Mouse (Mus musculus) olfactory bulb, adult 2 months (tissue): ENCODE results near the gene Pou3f3. TPM values are rescaled to one million over a fixed set of nuclear protein-coding genes. Genes with fewer than 3 reads are reported as not detected.

Experiments used
- H3K27ac ChIP-seq: fragments of 200-500 bp; 2 replicates; pipeline ENCODE4 v1.5.1; 2012; ENCODE audit warnings: low read depth, low read length; ENCODE audit not compliant: insufficient read depth
- H3K4me1 ChIP-seq: fragments of 200-500 bp; 2 replicates; pipeline ENCODE4 v1.6.1; 2012; ENCODE audit warnings: low read length; ENCODE audit not compliant: control insufficient read depth, insufficient read depth
- H3K4me3 ChIP-seq: fragments of 200-500 bp; 2 replicates; pipeline ENCODE4 v1.5.1; 2012; ENCODE audit warnings: mild to moderate bottlenecking, low read depth, low read length, moderate library complexity; ENCODE audit not compliant: insufficient read depth
- CTCF ChIP-seq: fragments of 200-500 bp; IDR thresholded peaks from 2 replicates; pipeline ENCODE4 v1.5.1; 2012; ENCODE audit warnings: low read depth, mild to moderate bottlenecking, low read length, moderate library complexity; ENCODE audit not compliant: insufficient read depth
- POLR2A ChIP-seq: fragments of 200-500 bp; IDR thresholded peaks from 2 replicates; pipeline ENCODE4 v1.6.1; 2012; ENCODE audit warnings: mild to moderate bottlenecking, low read depth, low read length, moderate library complexity; ENCODE audit not compliant: insufficient read depth
- WGBS: fragments of 180-500 bp; shearing (Covaris S2); methylation state at CpG from one replicate; pipeline ENCODE4 v1.1.7; 2018; 5-methylcytosine and 5-hydroxymethylcytosine counted together
- polyA plus RNA-seq: library from polyadenylated mRNA; stranded (reverse); fragments of >200 nt; gene quantifications from 2 replicates; pipeline ENCODE4 v1.2.4, GENCODE M21; 2012; ENCODE audit warnings: low replicate concordance; ENCODE audit not compliant: missing spikeins, insufficient read depth, insufficient read length

Gene Pou3f3
- polyA plus RNA-seq, 1 experiment = not detected

DNA sequence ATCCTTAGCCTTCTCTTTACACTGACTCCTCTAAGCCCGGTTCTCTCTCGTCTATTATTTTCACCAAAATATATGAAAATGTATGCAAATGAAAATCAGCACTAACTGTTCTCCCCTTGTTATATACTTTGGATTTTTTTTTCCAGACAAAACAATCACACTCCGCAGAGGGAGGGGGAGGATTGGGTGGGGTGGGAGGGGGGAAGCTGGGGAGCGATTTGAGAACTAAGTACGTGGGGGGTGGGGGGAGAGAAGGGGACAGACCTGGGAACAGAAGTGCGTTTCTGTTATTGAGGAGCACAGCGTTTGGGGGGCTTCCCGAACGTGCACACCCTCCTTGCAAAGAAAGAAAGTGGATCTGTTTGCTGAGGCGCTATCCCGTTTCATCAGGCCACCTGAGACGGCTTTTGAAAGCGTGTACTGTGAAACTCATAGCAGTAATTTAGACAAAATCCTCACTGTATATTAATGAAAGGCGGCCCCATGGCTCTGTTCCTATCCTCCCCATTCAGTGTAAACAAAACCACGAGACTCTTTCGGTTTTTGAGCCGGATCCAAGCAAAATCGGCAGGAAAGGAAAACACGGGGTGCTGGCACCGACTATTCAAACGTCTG lies 2.4 kb upstream of the Pou3f3 start:
- 28% methylated on average over 21 of the region's 21 CpGs for WGBS

DNA sequence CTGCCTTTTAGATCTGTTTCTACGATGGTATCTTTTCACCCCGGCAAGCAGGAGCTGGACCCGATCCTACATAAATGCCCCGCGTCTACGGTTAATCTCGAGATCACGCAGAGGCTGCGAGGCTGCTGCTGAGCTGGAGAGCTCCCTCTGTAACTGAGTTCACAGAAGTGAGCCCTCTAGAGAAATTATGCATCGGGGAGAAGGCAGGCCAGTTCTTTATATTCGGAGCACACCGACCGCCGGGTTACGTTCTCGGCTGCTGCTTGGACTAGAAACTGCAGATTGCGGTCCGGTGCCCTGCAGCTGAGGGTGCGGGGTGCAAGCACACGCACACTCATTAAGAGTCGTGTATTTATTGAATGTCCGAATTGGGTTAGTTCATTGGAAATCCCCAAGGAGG lies 1.7 kb upstream of the Pou3f3 start:
- TF ChIP-seq POLR2A = no peak
- TF ChIP-seq CTCF = no peak
- Histone ChIP-seq H3K27ac (peak overlapping the region; percentile 67), H3K4me1 (peaks cover 32% of the 10 kb centered on the region), H3K4me3 (peak overlapping the region; percentile 60)
- under 1% methylated on average over 22 of the region's 22 CpGs for WGBS

More for the DNA sequence above, 2.4 kb upstream of the Pou3f3 start:
- Histone ChIP-seq H3K4me1 (peaks cover 28% of the 10 kb centered on the region), H3K4me3 (peak overlapping the region; percentile 31), H3K27ac (peak overlapping the region; percentile 67)
- no peak for TF ChIP-seq CTCF
- no peak for TF ChIP-seq POLR2A

DNA sequence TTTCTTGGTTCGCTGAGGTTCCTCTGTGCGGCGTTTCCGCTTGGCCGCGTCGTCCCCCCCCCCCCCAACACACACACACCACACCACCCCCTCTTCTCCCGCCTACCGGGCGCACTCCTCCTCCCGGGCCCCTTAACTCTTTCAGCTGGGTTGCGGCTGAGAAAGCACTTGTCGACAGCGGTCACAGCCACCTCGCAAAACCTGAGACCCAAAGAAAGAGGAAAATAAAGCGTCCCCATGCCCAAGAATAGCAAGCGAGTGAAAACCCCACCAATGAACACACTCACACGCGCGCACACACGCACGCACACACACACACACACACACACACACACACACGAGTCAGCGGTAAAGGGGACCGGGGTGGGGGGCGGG lies 1.3 kb upstream of the Pou3f3 start:
- H3K4me1 ChIP-seq = peaks cover 32% of the 10 kb centered on the region
- under 1% methylated on average over 23 of the region's 26 CpGs for WGBS
- peak overlapping the region; percentile 60 for H3K4me3 ChIP-seq
- TF ChIP-seq POLR2A = no peak
- TF ChIP-seq CTCF = no peak
- H3K27ac ChIP-seq = peak overlapping the region; percentile 92

- 1% methylated on average over 52 of the region's 60 CpGs for WGBS
- H3K4me3 ChIP-seq = peak overlapping the region; percentile 60
- no peak for TF ChIP-seq POLR2A
- no peak for TF ChIP-seq CTCF
Observed at GRCm38 (mm10) chr1:42694665-42695577, 647 bp upstream of the Pou3f3 start.

GRCm38 (mm10) chr1:42696371-42697031 lies 933 bp downstream of the Pou3f3 start:
- Histone ChIP-seq H3K4me3 (peak overlapping the region; percentile 60), H3K4me1 (peaks cover 32% of the 10 kb centered on the region), H3K27ac (peak overlapping the region; percentile 77)
- no peak for TF ChIP-seq POLR2A
- no peak for TF ChIP-seq CTCF
- 8% methylated on average over 53 of the region's 62 CpGs for WGBS

More at GRCm38 (mm10) chr1:42694665-42695577, 647 bp upstream of the Pou3f3 start:
- peak overlapping the region; percentile 92 for H3K27ac ChIP-seq
- H3K4me1 ChIP-seq = peaks cover 32% of the 10 kb centered on the region

DNA sequence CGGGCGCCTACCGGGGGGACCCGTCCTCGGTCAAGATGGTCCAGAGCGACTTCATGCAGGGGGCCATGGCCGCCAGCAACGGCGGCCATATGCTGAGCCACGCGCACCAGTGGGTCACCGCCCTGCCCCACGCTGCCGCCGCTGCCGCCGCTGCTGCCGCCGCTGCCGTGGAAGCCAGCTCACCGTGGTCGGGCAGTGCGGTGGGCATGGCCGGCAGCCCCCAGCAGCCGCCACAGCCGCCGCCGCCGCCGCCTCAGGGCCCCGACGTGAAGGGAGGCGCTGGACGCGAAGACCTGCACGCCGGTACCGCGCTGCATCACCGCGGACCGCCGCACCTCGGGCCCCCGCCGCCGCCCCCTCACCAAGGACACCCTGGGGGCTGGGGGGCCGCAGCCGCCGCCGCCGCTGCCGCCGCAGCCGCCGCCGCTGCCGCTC lies 1.8 kb downstream of the Pou3f3 start:
- WGBS = under 1% methylated on average over 57 of the region's 58 CpGs
- TF ChIP-seq POLR2A (no peak), CTCF (no peak)
- Histone ChIP-seq H3K4me3 (peak overlapping the region; percentile 54), H3K4me1 (peaks cover 32% of the 10 kb centered on the region), H3K27ac (no peak overlapping the region)

DNA sequence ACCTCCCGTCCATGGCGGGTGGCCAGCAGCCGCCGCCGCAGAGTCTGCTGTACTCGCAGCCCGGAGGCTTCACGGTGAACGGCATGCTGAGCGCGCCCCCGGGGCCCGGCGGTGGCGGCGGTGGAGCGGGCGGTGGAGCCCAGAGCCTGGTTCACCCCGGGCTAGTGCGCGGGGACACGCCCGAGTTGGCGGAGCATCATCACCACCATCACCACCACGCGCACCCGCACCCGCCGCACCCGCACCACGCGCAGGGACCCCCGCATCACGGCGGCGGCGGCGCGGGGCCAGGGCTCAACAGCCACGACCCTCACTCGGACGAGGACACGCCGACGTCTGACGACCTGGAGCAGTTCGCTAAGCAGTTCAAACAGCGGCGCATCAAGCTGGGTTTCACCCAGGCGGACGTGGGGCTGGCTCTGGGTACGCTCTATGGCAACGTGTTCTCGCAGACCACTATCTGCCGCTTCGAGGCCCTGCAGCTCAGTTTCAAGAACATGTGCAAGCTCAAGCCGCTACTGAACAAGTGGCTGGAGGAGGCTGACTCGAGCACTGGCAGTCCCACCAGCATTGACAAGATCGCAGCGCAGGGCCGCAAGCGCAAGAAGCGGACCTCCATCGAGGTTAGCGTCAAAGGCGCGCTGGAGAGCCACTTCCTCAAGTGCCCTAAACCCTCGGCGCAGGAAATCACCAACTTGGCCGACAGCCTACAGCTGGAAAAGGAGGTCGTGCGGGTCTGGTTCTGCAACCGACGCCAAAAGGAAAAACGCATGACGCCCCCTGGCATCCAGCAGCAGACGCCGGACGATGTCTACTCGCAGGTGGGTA lies 2.4 kb downstream of the Pou3f3 start:
- Histone ChIP-seq H3K4me3 (peak overlapping the region; percentile 54), H3K4me1 (peaks cover 32% of the 10 kb centered on the region), H3K27ac (peak overlapping the region; percentile 61)
- WGBS = under 1% methylated on average over 80 of the region's 80 CpGs
- TF ChIP-seq POLR2A (no peak), CTCF (no peak)

- peak overlapping the region; percentile 84 for H3K27ac ChIP-seq
- H3K4me3 ChIP-seq = peak overlapping the region; percentile 54
- WGBS = 3% methylated on average over 51 of the region's 57 CpGs
- H3K4me1 ChIP-seq = peaks cover 35% of the 10 kb centered on the region
- TF ChIP-seq POLR2A = no peak
- no peak for TF ChIP-seq CTCF
Observed at GRCm38 (mm10) chr1:42698584-42699333, 3.2 kb downstream of the Pou3f3 start.

- TF ChIP-seq CTCF (no peak), POLR2A (no peak)
- Histone ChIP-seq H3K4me3 (peak overlapping the region; percentile 54), H3K27ac (no peak overlapping the region), H3K4me1 (peaks cover 35% of the 10 kb centered on the region)
- 30% methylated on average over 19 of the region's 19 CpGs for WGBS
Observed at GRCm38 (mm10) chr1:42699471-42699871, 3.9 kb downstream of the Pou3f3 start.
